Mouse (Mus musculus) gastrocnemius, adult 8-10 months (tissue): ENCODE measurements around the gene Msmo1. TPM values are rescaled to one million over a fixed set of nuclear protein-coding genes. Genes with fewer than 3 reads are reported as not detected.

Experiments used
- DNase-seq, 2 experiments: peaks; one replicate each; pipeline ENCODE4 v3.0.0; 2022; ENCODE audit warnings: low spot score in 2 of 2
- total RNA-seq, 4 experiments: library from RNA; stranded (reverse); gene quantifications; 2 replicates each; pipeline ENCODE4 v1.2.4; 2022

Msmo1 gene
- 1 to 10 TPM; 3.4 to 4.9 (median 4.1) TPM for total RNA-seq

- peak; percentile 93 to 97 for DNase-seq
Measured at GRCm38 (mm10) chr8:64733271-64733943, at the start of gene Msmo1. Msmo1 (minus strand) TSS chr8:64733792.

DNA sequence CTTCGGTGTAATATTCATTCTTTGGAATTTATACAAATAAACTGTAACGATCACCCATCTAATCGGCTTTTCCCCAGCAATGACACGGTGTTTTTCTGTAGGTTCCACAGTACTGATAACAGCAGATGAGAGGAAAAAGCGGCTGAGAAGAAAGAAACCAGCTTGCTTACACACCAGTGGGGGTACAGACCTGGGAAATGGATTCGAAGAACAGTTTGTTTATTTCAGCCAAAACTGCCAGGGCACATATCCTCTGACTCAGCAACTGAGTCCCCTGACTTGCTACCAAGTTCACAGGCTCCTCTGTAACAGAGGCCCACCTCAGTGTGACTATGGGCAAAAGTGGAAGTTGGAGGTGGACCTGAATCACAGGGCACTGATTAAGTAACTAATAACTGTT lies 48.4 kb upstream of the Msmo1 start:
- no peak for DNase-seq

DNA sequence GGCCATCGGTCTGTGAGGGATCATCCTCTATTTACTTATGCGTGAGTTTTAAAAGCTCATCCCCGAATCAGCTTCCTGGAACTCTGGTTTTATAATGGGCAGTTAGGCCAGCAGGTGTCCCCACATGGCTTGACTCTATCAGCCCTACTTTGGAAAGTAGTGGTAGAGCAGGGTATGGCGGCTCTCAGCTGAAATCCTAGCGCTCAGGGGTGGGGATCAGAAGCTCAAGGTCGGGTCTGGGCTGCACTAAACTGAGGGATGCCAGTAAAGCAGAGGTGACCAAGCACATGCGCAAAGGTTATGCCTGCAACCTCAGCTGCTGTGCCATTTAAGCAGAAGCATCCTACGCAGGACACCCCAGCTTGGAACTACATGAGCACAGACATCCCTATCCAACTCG lies 44.3 kb upstream of the Msmo1 start:
- no peak for DNase-seq

GRCm38 (mm10) chr8:64774136-64774535 lies 40.5 kb upstream of the Msmo1 start:
- no peak for DNase-seq

DNA sequence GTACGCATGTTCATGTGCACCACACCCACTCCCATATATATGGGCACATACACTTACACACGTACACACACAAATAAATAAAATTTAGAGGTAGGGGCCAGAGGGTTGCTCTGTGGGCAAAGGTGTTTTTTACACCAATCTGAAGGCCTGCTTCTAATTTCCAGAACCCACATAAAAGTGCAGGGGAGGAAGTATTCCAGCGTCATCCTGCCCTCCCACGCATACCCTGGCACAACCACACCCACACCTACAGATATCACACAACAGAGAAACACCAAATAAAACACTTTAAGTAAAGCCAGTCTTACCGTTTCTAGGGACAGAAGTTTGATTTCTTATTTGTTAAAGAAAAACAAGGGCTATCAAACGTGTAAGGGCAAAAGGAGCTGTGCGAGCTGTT lies 37.2 kb upstream of the Msmo1 start:
- DNase-seq, result no peak

DNA sequence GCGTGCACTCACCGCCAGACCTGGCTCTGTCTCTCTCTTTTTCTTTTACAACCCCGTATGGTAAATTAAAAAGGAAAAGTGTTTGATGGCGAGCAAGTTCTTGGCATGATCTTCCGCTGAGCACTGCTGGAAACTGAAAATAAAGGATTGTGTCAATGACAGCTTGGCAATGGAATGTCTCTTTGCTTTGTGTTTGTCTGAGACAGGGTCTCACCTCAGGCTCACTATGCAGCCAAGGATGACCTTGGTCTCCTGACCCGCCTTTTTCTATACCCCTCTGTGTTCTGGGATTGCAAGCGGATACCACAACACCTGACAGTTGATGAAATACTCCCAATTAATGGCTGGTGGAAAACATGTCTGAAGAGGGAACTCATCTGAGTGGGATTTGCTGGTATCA lies 36.0 kb upstream of the Msmo1 start:
- no peak for DNase-seq

GRCm38 (mm10) chr8:64768645-64769044 lies 35.1 kb upstream of the Msmo1 start:
- no peak for DNase-seq

GRCm38 (mm10) chr8:64767047-64767446 lies 33.5 kb upstream of the Msmo1 start:
- peak in 1 of 2 experiments; percentile 8 for DNase-seq

DNA sequence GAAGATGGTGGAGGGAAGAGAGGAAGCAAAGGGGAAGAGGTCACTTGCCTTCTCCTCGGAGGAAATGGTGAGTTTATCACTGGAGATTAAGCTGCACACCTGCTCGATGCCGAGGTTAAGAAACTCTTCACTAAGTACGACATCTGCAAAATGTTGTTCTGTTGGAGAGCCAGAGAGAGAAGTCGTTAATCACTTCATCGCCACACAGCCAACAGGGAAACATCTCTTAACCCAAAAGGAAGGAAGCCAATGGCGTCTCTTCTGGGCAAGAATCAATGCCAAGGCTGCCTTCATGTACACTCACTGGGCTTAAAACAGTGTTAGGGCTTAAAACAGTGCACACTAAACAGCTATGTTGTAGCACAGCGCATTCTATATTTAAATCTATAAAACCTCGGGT lies 30.5 kb upstream of the Msmo1 start:
- DNase-seq, result no peak

GRCm38 (mm10) chr8:64762751-64763150 lies 29.2 kb upstream of the Msmo1 start:
- DNase-seq, result no peak

DNA sequence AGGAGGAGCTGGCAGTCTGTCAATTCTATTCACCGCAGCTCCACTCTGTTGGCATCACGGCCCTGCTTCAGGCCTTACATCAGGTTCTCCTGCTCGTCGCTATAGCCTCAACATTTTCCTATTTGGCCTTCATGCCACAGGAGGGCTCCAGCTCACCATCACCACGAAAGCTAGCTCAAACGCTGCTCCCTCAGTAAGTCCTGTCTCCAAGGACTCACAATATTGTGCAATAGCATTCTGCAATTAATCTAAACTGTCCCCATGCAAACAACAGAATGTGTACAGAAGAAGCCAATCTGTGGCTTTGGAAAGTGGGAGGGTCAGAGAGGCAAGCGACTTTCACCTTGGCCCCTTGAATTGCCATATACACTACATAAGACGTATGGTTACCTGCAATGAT lies 27.8 kb upstream of the Msmo1 start:
- no peak for DNase-seq

DNA sequence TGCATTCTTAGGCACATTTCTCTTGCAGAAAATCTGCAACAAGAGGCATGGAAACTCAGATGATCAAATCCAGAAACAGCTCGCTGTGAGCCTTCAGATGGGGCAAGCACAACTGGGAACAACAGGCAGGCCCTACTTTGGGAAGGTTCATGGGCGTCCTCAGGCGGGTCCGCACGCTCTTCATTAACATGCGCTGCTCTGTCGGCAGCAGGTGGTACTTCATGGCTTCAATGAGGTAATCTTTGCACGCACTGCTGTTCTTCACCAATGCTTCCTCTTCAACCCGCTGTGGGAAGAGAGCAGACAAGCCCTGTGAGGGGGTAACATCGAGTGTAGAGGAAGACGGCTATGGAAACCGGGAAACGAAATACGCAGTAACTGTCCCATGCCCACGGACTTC lies 24.4 kb upstream of the Msmo1 start:
- DNase-seq, result no peak

DNA sequence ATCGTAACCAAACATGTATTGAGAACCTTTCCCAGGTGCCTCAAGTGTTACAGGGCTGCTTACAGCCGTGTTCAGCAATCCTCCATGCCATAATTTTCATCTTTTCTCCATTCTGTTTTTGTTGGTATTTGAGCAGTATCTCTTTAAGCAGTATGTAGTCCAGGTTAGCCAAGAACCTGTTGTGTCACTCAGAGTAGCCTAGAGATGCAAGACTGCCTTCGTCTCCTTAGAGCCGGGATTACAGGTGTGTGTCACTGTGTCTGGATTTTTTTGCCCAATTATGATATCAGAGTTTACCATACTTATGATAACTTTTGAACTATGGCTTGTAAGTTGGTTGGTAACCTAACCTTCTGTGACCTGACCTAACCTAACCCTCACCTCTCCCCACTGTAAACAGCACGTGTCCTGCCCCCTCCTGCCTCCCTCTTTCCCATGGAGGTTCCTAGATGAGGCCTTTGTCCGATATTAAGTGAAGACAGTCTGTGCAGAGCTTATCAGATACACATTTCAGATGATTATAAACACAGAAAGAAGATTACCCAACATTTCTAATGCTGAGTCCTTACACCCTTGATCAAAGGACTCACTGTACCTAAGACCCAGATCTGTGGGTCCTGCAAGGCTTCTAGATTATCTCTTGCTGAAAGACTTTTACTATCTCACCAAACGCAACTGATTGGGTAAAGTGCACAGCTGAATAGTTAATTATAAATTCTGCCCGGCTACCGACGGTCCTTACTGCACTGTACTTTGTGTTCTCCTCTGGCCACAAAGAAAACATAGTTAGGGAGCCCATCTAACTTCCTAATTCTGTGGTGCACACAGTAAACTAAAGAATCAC lies 12.8 kb upstream of the Msmo1 start:
- no peak for DNase-seq

- DNase-seq, result no peak
Measured at GRCm38 (mm10) chr8:64740547-64741211, 7.1 kb upstream of the Msmo1 start.

DNA sequence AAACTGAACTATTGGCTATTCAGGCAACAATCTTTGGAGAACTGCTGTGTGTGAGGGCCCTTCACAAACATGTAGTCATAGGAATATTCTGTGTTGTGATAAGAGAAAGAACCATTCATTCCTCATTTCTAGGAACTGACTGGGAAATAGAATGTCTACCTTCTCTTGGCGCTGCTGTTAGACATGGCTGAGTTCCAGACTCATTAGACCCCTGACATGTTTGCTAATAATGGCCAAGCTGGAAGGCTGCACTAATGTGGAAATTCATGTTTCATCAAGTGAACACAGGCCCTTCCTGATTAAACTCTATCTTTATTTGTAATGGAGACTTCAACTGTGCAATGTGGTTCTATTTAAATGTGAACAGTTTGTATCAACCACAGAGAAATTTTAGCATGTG lies 5.3 kb upstream of the Msmo1 start:
- DNase-seq, result no peak

- no peak for DNase-seq
Measured at GRCm38 (mm10) chr8:64736767-64737323, 3.3 kb upstream of the Msmo1 start.

GRCm38 (mm10) chr8:64735161-64735560 lies 1.6 kb upstream of the Msmo1 start:
- DNase-seq, result no peak

GRCm38 (mm10) chr8:64732596-64732995 lies 996 bp downstream of the Msmo1 start:
- DNase-seq, result no peak

- no peak for DNase-seq
Measured at GRCm38 (mm10) chr8:64728156-64728555, 5.4 kb downstream of the Msmo1 start.

- no peak for DNase-seq
Measured at GRCm38 (mm10) chr8:64726190-64726695, 7.3 kb downstream of the Msmo1 start.

DNA sequence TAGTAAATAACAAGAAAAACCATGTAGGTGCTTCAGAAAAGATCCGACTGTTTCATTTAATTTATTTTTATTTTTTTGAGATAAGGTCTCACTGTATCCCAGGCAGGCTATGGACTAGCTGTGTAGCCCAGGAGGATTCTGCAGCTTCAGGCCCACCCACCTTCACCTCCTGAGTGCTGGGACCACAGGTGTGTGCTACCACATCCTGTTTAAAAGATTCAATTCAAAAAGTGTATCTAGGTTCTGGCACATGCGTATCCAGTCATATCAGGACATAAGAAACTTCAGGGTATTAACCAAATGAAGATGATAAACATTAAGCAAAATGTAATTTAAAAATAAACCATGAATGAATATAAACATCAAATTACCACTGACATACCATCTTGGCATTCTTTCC lies 10.4 kb downstream of the Msmo1 start:
- DNase-seq, result no peak

GRCm38 (mm10) chr8:64717868-64718267 lies 15.7 kb downstream of the Msmo1 start:
- no peak for DNase-seq
